In genomic region chr9:7848191-7848590, GRCm38 (mm10) we compare ENCODE assay signal across 16 mouse cellular contexts.
"Had no signal": no experiment of that assay in that cellular context is flagged by ENCODE, and none has a peak within 500 bp of the region (broad histone marks: within the 10 kb centered on the region; RNA-seq: fewer than 3 reads in every experiment).

No protein-coding gene starts in this region.

- H3K27me3 ChIP-seq: neural tube, embryonic 13.5 days; neural tube, embryonic 15.5 days; stomach, embryonic 15.5 days had no signal

- H3K36me3 ChIP-seq: neural tube, embryonic 13.5 days; neural tube, embryonic 15.5 days; stomach, embryonic 15.5 days had no signal

- H3K4me3 ChIP-seq: neural tube, embryonic 13.5 days; neural tube, embryonic 15.5 days; stomach, embryonic 15.5 days had no signal

- H3K4me1 ChIP-seq: neural tube, embryonic 13.5 days; neural tube, embryonic 15.5 days; stomach, embryonic 15.5 days had no signal

- H3K4me2 ChIP-seq: neural tube, embryonic 13.5 days; neural tube, embryonic 15.5 days; stomach, embryonic 15.5 days had no signal

- H3K9me3 ChIP-seq: neural tube, embryonic 13.5 days; neural tube, embryonic 15.5 days; stomach, embryonic 15.5 days had no signal

- DNase-seq: retina, postnatal 1 day; right cerebral cortex, adult 18-20 months; right cerebral cortex, postnatal 14 days; right cerebral cortex, postnatal 25 days; right cerebral cortex, postnatal 4 days; spleen, adult 18-20 months; thymus, adult 18-20 months; thymus, adult 2 months; thymus, postnatal 14 days; thymus, postnatal 25 days; thymus, postnatal 36 days; thymus, postnatal 4 days had no signal

- H3K27ac ChIP-seq: neural tube, embryonic 13.5 days; neural tube, embryonic 15.5 days; stomach, embryonic 15.5 days; stomach, postnatal 0 days had no signal

- H3K9ac ChIP-seq: neural tube, embryonic 13.5 days; neural tube, embryonic 15.5 days; stomach, embryonic 15.5 days had no signal
